ENCODE assay signal across 20 mouse cellular contexts in the genomic region with DNA sequence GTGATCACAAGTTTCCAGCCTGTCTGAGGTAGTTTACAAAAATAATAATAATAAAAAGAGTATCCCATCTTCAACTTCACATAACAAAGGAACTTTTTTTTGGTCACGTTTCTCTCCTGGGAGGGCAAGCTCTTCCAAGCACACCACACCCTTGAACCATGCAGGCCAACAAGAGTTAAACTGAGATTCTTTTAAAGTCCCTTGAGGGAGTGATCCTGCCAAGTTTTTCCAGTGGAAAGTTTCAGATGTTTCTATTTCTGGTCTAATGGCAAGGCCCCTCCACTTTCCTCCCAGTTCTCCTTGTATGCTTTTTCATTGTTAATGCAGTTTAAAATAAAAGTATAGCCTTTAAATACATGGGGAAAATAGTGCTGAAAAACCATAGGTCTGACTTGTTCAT.
DNase-seq lines count a peak whose midpoint lies in the region; TF ChIP-seq lines count a peak whose summit lies in the region.
"Had no signal": no experiment of that assay in that cellular context is flagged by ENCODE, and none has a peak within 500 bp of the region (broad histone marks: within the 10 kb centered on the region; RNA-seq: fewer than 3 reads in every experiment).

No protein-coding gene starts in this region.

- H3K36me3 ChIP-seq in kidney, adult 2 months (ENCODE audit: control insufficient read depth, insufficient read depth, low read length) = no peaks in the 10 kb centered on the region
- H3K36me3 ChIP-seq: embryonic facial prominence, embryonic 13.5 days; heart, embryonic 15.5 days; hindbrain, embryonic 13.5 days; limb, embryonic 12.5 days; lung, embryonic 15.5 days had no signal

- H3K4me1 ChIP-seq in kidney, adult 2 months (ENCODE audit: control insufficient read depth, insufficient read depth, low read length) = no peaks in the 10 kb centered on the region
- no peaks in the 10 kb centered on the region for H3K4me1 ChIP-seq in embryonic fibroblast, embryonic 13.5 days (ENCODE audit: control insufficient read depth, insufficient read depth, low read length)
- H3K4me1 ChIP-seq: embryonic facial prominence, embryonic 13.5 days; heart, embryonic 15.5 days; hindbrain, embryonic 13.5 days; limb, embryonic 12.5 days; lung, embryonic 15.5 days had no signal

- no peak for TF ChIP-seq CTCF in kidney, adult 2 months (conservative IDR thresholded peaks at IDR 0.05; ENCODE audit: insufficient read depth, insufficient read length, low read depth, low read length)
- TF ChIP-seq CTCF in embryonic fibroblast, embryonic 13.5 days (IDR thresholded peaks at IDR 0.05; ENCODE audit: borderline replicate concordance, insufficient read depth, low read length) = no peak

- DNase-seq in gastrocnemius, adult 18-20 months (ENCODE audit: low spot score) = peak; percentile 52
- no peak for DNase-seq in gastrocnemius, postnatal 4 days (ENCODE audit: low spot score in 2 of 2)
- peak; percentile 2 for DNase-seq in kidney, adult 2 months
- DNase-seq in kidney, postnatal 10 days = no peak
- peak; percentile 55 for DNase-seq in skeletal muscle tissue, adult 2 months (ENCODE audit: low read depth, low spot score)
- no peak for DNase-seq in cerebellum, postnatal 10 days
- DNase-seq: cerebellum, adult 9-10 months; forebrain, postnatal 0 days; kidney, adult 8-10 months; kidney, postnatal 4 days; lung, postnatal 4 days; right cerebral cortex, postnatal 4 days had no signal

- no peaks in the 10 kb centered on the region for H3K27me3 ChIP-seq in kidney, adult 2 months (replicated peaks; ENCODE audit: control insufficient read depth, insufficient read depth, low read length)
- H3K27me3 ChIP-seq: heart, embryonic 15.5 days; hindbrain, embryonic 13.5 days; lung, embryonic 15.5 days had no signal

- H3K4me3 ChIP-seq in kidney, adult 2 months (ENCODE audit: insufficient read depth, low read depth, low read length) = no peak overlapping the region
- no peak overlapping the region for H3K4me3 ChIP-seq in embryonic fibroblast, embryonic 13.5 days (ENCODE audit: insufficient read depth, low read length)
- H3K4me3 ChIP-seq: embryonic facial prominence, embryonic 13.5 days; heart, embryonic 15.5 days; hindbrain, embryonic 13.5 days; limb, embryonic 12.5 days; lung, embryonic 15.5 days had no signal

- TF ChIP-seq POLR2A in kidney, adult 2 months (IDR thresholded peaks at IDR 0.05; ENCODE audit: low read depth, low read length) = no peak
- no peak for TF ChIP-seq POLR2A in embryonic fibroblast, embryonic 13.5 days (IDR thresholded peaks at IDR 0.05; ENCODE audit: low read depth, low read length)

- no peak overlapping the region for H3K27ac ChIP-seq in kidney, adult 2 months (ENCODE audit: insufficient read depth, low read depth, low read length)
- H3K27ac ChIP-seq in embryonic fibroblast, embryonic 13.5 days (ENCODE audit: insufficient read depth, low read length) = peak overlapping the region; percentile 90
- H3K27ac ChIP-seq: embryonic facial prominence, embryonic 13.5 days; heart, embryonic 15.5 days; hindbrain, embryonic 13.5 days; limb, embryonic 12.5 days; liver, embryonic 14.5 days; lung, embryonic 15.5 days; stomach, postnatal 0 days had no signal

- 48% methylated on average over 1 of the region's 1 CpGs for WGBS in kidney, adult 2 months

Comparison
In these comparisons a context has a peak if more than half of its experiments do, and no peak if none do; other contexts are left out.
1. DNase-seq: peak in gastrocnemius, adult 18-20 months (single experiment), kidney, adult 2 months (single experiment) and skeletal muscle tissue, adult 2 months (single experiment); none in gastrocnemius, postnatal 4 days (0 of 2), kidney, postnatal 10 days (single experiment) and cerebellum, postnatal 10 days (0 of 2).